Mouse (Mus musculus) lung, adult 2 months (tissue): Measurements from ENCODE around the gene Pofut2.

ENCODE experiments used
- CTCF ChIP-seq: fragments of 200-500 bp; IDR thresholded peaks from 2 replicates; pipeline ENCODE4 v1.5.1; 2011; ENCODE audit warnings: mild to moderate bottlenecking, low read length, control low read depth; ENCODE audit not compliant: insufficient read depth
- POLR2A ChIP-seq: fragments of 200-500 bp; IDR thresholded peaks from 2 replicates; pipeline ENCODE4 v1.6.1; 2011; ENCODE audit warnings: low read depth, mild to moderate bottlenecking, control low read depth, low read length, borderline replicate concordance; ENCODE audit errors: extremely low read depth

DNA sequence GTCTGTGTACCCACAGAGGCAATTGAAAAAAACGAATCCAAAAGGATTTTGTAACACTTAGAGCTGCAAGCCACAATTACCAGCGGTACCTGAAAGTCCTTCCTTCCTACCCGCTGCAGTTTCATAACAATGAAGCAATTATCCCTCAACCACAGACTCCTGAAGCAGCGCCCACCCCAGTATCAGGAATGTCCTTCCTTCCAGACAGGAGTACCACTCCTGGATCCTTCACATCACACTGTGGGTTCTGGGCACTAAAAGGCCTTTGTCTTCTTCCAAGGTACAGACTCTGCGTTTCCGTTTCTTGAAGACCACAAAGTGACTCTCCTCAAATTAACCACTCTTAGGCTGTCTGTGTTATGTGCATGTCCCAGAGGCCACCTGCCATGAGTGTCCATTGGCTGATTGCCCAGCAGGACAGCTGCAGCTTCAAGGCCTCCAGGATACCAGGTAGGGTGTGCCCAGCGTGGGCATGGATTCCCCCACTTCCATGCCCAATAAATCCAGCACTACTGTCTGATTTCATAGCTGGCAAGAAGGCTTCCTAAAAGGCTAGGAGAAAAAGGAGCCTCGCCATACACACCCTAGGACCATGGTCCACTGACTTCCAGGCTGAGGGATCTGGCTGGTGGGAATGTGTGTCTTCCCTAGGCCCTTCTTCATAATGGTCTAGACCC, 32.2 kb upstream of the Pofut2 start:
- TF ChIP-seq CTCF, result no peak
- TF ChIP-seq POLR2A, result no peak
